Mouse (Mus musculus) neural tube, embryonic 11.5 days (tissue): ENCODE results near the gene Hbs1l. TPM values are rescaled to one million over a fixed set of nuclear protein-coding genes. Genes with fewer than 3 reads are reported as not detected.

ENCODE experiments used
- ATAC-seq: fragments of 200-750 bp; cut with Nextera tagmentation; 2 replicates; pipeline ENCODE4 v1.8.0; 2017; ENCODE audit warnings: moderate number of reproducible peaks, mild to moderate bottlenecking, moderate TSS enrichment, moderate library complexity; ENCODE audit not compliant: insufficient read depth, low FRiP score, low TSS enrichment
- DNase-seq: peaks from one replicate; pipeline ENCODE4 v3.0.0-alpha.2; 2015; ENCODE audit warnings: low spot score
- H3K27ac ChIP-seq: fragments of 300-500 bp; sonication (generic); 2 replicates; pipeline ENCODE4 v1.5.1; 2014; ENCODE audit warnings: low read depth, mild to moderate bottlenecking, low read length
- H3K27me3 ChIP-seq: fragments of 300-500 bp; sonication (generic); 2 replicates; pipeline ENCODE4 v1.6.1; 2014; ENCODE audit warnings: mild to moderate bottlenecking, low read length, mixed read lengths; ENCODE audit not compliant: control insufficient read depth, insufficient read depth
- H3K36me3 ChIP-seq: fragments of 300-500 bp; sonication (generic); 2 replicates; pipeline ENCODE4 v1.6.1; 2014; ENCODE audit warnings: mild to moderate bottlenecking, low read length, moderate library complexity, mixed read lengths; ENCODE audit not compliant: control insufficient read depth, insufficient read depth
- H3K4me1 ChIP-seq: fragments of 300-500 bp; sonication (generic); 2 replicates; pipeline ENCODE4 v1.6.1; 2014; ENCODE audit warnings: low read length, mixed read lengths; ENCODE audit not compliant: control insufficient read depth, insufficient read depth
- H3K4me2 ChIP-seq: fragments of 300-500 bp; sonication (generic); 2 replicates; pipeline ENCODE4 v1.6.1; 2014; ENCODE audit warnings: low read depth, mild to moderate bottlenecking, moderate library complexity
- H3K4me3 ChIP-seq: fragments of 300-500 bp; sonication (generic); 2 replicates; pipeline ENCODE4 v1.5.1; 2014; ENCODE audit warnings: low read depth, low read length
- H3K9ac ChIP-seq: fragments of 300-500 bp; sonication (generic); 2 replicates; pipeline ENCODE4 v1.6.1; 2014; ENCODE audit warnings: mild to moderate bottlenecking, low read length
- H3K9me3 ChIP-seq: fragments of 300-500 bp; sonication (generic); 2 replicates; pipeline ENCODE4 v1.6.1; 2016; ENCODE audit warnings: low read length; ENCODE audit not compliant: control insufficient read depth
- WGBS: fragments of 180-500 bp; shearing (Covaris S2); extraction: QIAGEN DNeasy Blood & Tissue Kit; methylation state at CpG from one replicate; pipeline ENCODE4 v1.1.7; 2014; 5-methylcytosine and 5-hydroxymethylcytosine counted together
- polyA plus RNA-seq: library from polyadenylated mRNA; unstranded; fragments of >200 nt; fragmentation: Nextera tagmentation; extraction: Ambion mirVana; gene quantifications from 2 replicates; pipeline ENCODE4 v1.2.1, GENCODE M21; 2014

Hbs1l gene
- polyA plus RNA-seq = 127 and 131 TPM in 2 replicates

DNA sequence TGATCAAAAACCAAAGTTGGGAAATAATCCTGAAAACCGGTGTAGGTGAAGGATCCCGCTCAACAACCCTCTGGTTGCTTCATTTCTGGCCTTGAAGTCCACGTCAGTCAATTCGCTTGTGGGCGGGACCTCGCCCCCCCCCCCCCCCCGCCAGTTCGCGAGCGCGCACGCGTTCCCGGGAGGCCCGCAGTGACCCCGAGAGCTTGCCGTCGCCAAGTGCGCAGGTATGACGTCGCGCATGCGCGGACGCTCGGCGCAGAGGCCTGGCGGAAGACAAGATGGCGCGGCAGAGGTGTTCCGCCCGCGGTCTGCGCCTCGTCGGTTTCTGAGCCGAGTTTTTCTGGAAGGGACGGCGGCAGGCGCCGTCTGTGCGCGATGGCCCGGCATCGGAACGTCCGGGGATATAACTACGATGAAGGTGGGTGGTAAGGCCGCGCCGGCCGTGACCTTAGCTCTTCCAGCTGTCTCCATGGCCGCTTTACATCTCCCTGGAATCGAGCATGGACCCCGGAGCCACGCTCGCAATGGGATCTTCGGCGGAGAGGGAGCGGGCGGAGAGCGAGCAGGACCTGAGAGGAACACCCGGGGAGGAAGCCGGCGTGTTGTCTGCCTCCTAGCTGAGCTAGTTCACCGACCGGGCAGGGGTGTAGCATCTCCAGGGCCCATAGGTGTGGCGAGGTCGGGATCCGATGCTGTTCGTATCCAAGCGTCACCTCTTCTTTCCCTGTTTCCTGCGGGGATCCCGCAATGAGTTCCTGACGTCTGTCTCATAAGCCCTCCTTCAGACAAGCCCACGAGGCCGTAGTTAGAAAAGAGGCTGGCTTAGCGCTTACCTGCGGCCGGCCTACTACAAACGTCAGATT, at the start of gene Hbs1l:
Gene Hbs1l, plus strand, starts transcription at position 221 of the 863 bp plus-strand sequence.
- Histone ChIP-seq H3K9me3 (no peaks in the 10 kb centered on the region), H3K27ac (no peak within 1 kb of the TSS), H3K27me3 (no peaks in the 10 kb centered on the region), H3K4me2 (peak within 1 kb of the TSS; percentile 49), H3K4me1 (peaks cover 7% of the 10 kb centered on the region), H3K4me3 (peak within 1 kb of the TSS; percentile 82), H3K9ac (peak within 1 kb of the TSS; percentile 87), H3K36me3 (peaks cover 3% of the 10 kb centered on the region)
- peak; percentile 93 for ATAC-seq
- under 1% methylated on average over 76 of the region's 81 CpGs for WGBS
- peak; percentile 97 for DNase-seq

GRCm38 (mm10) chr10:21248556-21248955, 47.2 kb upstream of the Hbs1l start:
- no peak overlapping the region for H3K27ac ChIP-seq
- no peaks in the 10 kb centered on the region for H3K4me1 ChIP-seq
- ATAC-seq (no peak), DNase-seq (no peak)
- H3K9me3 ChIP-seq = no peaks in the 10 kb centered on the region
- H3K4me2 ChIP-seq = no peak overlapping the region
- no peaks in the 10 kb centered on the region for H3K27me3 ChIP-seq
- no peaks in the 10 kb centered on the region for H3K36me3 ChIP-seq
- 78% methylated on average over 4 of the region's 4 CpGs for WGBS
- H3K4me3 ChIP-seq = no peak overlapping the region
- H3K9ac ChIP-seq = no peak overlapping the region

DNA sequence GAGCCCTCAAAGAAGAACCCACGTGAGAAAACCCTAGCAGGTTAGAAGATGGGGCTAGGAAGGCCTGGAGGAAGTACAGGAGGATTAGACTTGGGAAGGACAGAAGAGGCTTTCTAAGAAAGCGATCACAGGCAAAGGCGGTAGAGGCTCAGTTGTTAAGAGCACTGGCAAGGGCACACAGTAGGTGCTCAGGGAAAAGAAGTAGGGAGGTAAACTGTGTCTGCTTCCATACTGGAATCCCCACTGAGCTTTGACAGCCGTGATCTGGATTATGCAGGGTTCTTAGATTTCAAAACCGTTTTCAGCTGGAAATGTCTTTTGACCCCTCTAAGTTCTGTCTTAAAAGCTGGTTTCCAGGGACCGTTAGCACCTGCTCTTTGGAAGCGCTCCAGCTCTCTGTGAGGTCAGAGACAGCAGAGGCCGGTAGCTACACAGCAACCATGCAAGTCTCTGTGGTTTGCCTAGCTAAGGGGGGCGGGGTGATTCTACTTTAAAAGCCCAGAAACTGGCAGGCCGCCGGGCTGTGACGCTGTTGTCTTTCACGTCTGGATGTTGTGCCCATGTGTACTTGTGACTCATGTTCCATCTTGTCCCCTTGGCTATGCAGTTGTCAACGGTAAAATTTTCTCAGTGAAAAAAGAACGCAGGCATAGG, 43.8 kb upstream of the Hbs1l start:
- Histone ChIP-seq H3K9me3 (no peaks in the 10 kb centered on the region), H3K27ac (no peak overlapping the region), H3K36me3 (no peaks in the 10 kb centered on the region), H3K4me3 (no peak overlapping the region), H3K9ac (no peak overlapping the region), H3K4me1 (no peaks in the 10 kb centered on the region), H3K27me3 (no peaks in the 10 kb centered on the region), H3K4me2 (no peak overlapping the region)
- DNase-seq = no peak
- ATAC-seq = no peak
- WGBS = 66% methylated on average over 15 of the region's 15 CpGs

DNA sequence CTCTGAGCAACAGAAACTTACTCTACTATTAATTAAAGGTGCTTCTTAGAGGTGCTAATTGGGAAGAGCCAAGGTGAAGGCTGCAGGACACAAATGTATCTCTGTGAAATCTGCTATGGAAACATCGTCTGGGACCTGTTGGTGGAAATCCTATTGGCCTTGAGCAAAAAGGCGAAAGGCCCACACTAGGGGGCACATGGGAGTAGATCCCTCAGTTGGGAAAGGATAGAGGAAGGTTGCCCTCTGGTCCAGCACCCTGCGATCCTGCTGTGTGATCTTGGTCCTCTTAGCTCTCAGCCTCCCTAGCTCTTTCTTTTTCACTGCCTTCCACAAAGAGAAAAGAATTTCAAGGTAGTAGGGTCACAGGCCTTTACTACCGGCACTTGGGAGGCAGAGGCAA, 43.0 kb upstream of the Hbs1l start:
- no peaks in the 10 kb centered on the region for H3K27me3 ChIP-seq
- no peaks in the 10 kb centered on the region for H3K4me1 ChIP-seq
- no peaks in the 10 kb centered on the region for H3K9me3 ChIP-seq
- no peak overlapping the region for H3K9ac ChIP-seq
- WGBS = 89% methylated on average over 4 of the region's 4 CpGs
- DNase-seq (no peak), ATAC-seq (no peak)
- H3K4me3 ChIP-seq = no peak overlapping the region
- H3K27ac ChIP-seq = no peak overlapping the region
- H3K36me3 ChIP-seq = no peaks in the 10 kb centered on the region
- no peak overlapping the region for H3K4me2 ChIP-seq

- 89% methylated on average over 12 of the region's 12 CpGs for WGBS
- Histone ChIP-seq H3K9me3 (no peaks in the 10 kb centered on the region), H3K36me3 (no peaks in the 10 kb centered on the region), H3K4me3 (no peak overlapping the region), H3K27me3 (no peaks in the 10 kb centered on the region), H3K27ac (no peak overlapping the region), H3K4me1 (no peaks in the 10 kb centered on the region), H3K4me2 (no peak overlapping the region), H3K9ac (no peak overlapping the region)
- DNase-seq (no peak), ATAC-seq (no peak)
Measured at GRCm38 (mm10) chr10:21254266-21255140, 41.3 kb upstream of the Hbs1l start.

- H3K36me3 ChIP-seq = no peaks in the 10 kb centered on the region
- no peak overlapping the region for H3K27ac ChIP-seq
- 68% methylated on average over 5 of the region's 5 CpGs for WGBS
- H3K27me3 ChIP-seq = no peaks in the 10 kb centered on the region
- H3K9me3 ChIP-seq = no peaks in the 10 kb centered on the region
- ATAC-seq (no peak), DNase-seq (no peak)
- H3K4me2 ChIP-seq = no peak overlapping the region
- H3K9ac ChIP-seq = no peak overlapping the region
- no peaks in the 10 kb centered on the region for H3K4me1 ChIP-seq
- H3K4me3 ChIP-seq = no peak overlapping the region
Measured at GRCm38 (mm10) chr10:21257244-21257643, 38.5 kb upstream of the Hbs1l start.

GRCm38 (mm10) chr10:21259649-21260048, 36.1 kb upstream of the Hbs1l start:
- H3K9me3 ChIP-seq = no peaks in the 10 kb centered on the region
- no peak for ATAC-seq
- no peaks in the 10 kb centered on the region for H3K27me3 ChIP-seq
- no peak for DNase-seq
- no peak overlapping the region for H3K9ac ChIP-seq
- H3K36me3 ChIP-seq = no peaks in the 10 kb centered on the region
- H3K4me3 ChIP-seq = no peak overlapping the region
- no peak overlapping the region for H3K4me2 ChIP-seq
- 81% methylated on average over 2 of the region's 2 CpGs for WGBS
- no peaks in the 10 kb centered on the region for H3K4me1 ChIP-seq
- no peak overlapping the region for H3K27ac ChIP-seq

DNA sequence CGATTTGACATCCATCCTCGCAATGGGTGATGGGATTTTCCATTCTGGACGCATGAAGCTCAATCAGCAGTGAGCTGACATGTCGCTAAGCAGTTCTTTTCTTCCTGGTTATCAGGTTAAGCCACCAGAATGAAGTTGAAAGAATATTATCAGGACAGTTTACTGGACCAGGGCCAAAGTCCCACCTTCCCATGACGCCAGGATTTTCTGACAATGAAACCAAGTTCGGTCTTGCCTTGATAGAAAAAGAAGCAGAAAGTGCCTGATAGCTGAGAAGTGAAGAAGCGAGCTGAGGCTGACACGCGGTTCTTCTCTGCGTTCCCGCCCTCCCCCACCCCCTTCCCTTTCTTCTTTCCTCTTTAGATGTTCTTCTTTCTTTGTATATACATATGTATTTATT, 30.6 kb upstream of the Hbs1l start:
- Histone ChIP-seq H3K4me1 (no peaks in the 10 kb centered on the region), H3K9me3 (no peaks in the 10 kb centered on the region), H3K4me3 (no peak overlapping the region), H3K4me2 (no peak overlapping the region), H3K27me3 (no peaks in the 10 kb centered on the region), H3K9ac (no peak overlapping the region), H3K27ac (no peak overlapping the region), H3K36me3 (no peaks in the 10 kb centered on the region)
- WGBS = 88% methylated on average over 11 of the region's 11 CpGs
- no peak for DNase-seq
- ATAC-seq = no peak
